Mouse (Mus musculus): ENCODE data around the gene Msl1.

- TF ChIP-seq CHD2 (IDR thresholded peaks at IDR 0.05; ENCODE audit: low read length) (no peak), CTCF (conservative IDR thresholded peaks at IDR 0.05 in 1 of 2, IDR thresholded peaks at IDR 0.05 in 1 of 2; ENCODE audit: low read depth in 2 of 2, low read length in 2 of 2) (no peak), JUND (conservative IDR thresholded peaks at IDR 0.05; ENCODE audit: low read depth, low read length) (no peak), POLR2A (IDR thresholded peaks at IDR 0.05; ENCODE audit: low read depth, low read length) (no peak), E2F4 (IDR thresholded peaks at IDR 0.05; ENCODE audit: insufficient replicate concordance, low read depth, low read length) (no peak), CHD1 (IDR thresholded peaks at IDR 0.05; ENCODE audit: low read depth, low read length) (no peak), ZNF384 (IDR thresholded peaks at IDR 0.05; ENCODE audit: low read depth, low read length) (peak; percentile 29; the same call in 1 of the 2 replicates), EP300 (IDR thresholded peaks at IDR 0.05; ENCODE audit: low read length) (no peak)
These were observed 44.6 kb downstream of the Msl1 start for GRCm38 (mm10) chr11:98839897-98840296.

Measured in CH12.LX (cell line).